Mouse (Mus musculus) embryonic facial prominence, embryonic 13.5 days (tissue): ENCODE measurements around the gene Aim2. TPM values are rescaled to one million over a fixed set of nuclear protein-coding genes. Genes with fewer than 3 reads are reported as not detected.
"Not testable (repeated sequence)": the region's sequence is repeated elsewhere in the genome, so short reads cannot be mapped to it uniquely, and the experiment has no call there.

Experiments
- ATAC-seq: fragments of 200-750 bp; cut with Nextera tagmentation; 2 replicates; pipeline ENCODE4 v1.8.0; 2017; ENCODE audit warnings: low read depth; ENCODE audit not compliant: insufficient number of reproducible peaks, insufficient read depth, low FRiP score, low TSS enrichment
- H3K27ac ChIP-seq: fragments of 300-500 bp; sonication (generic); 2 replicates; pipeline ENCODE4 v1.5.1; 2015; ENCODE audit warnings: moderate library complexity, mild to moderate bottlenecking, inconsistent platforms
- H3K27me3 ChIP-seq: fragments of 300-500 bp; sonication (generic); 2 replicates; pipeline ENCODE4 v1.6.1; 2015; ENCODE audit warnings: mild to moderate bottlenecking, inconsistent platforms
- H3K36me3 ChIP-seq: fragments of 300-500 bp; sonication (generic); 2 replicates; pipeline ENCODE4 v1.6.1; 2015; ENCODE audit warnings: mild to moderate bottlenecking, inconsistent platforms
- H3K4me1 ChIP-seq: fragments of 300-500 bp; sonication (generic); 2 replicates; pipeline ENCODE4 v1.6.1; 2015; ENCODE audit warnings: inconsistent platforms
- H3K4me2 ChIP-seq: fragments of 300-500 bp; sonication (generic); 2 replicates; pipeline ENCODE4 v1.6.1; 2015; ENCODE audit warnings: moderate library complexity, mild to moderate bottlenecking, inconsistent platforms
- H3K4me3 ChIP-seq: fragments of 300-500 bp; sonication (generic); 2 replicates; pipeline ENCODE4 v1.5.1; 2015; ENCODE audit warnings: mild to moderate bottlenecking, inconsistent platforms
- H3K9ac ChIP-seq: fragments of 300-500 bp; sonication (generic); 2 replicates; pipeline ENCODE4 v1.6.1; 2015; ENCODE audit warnings: mild to moderate bottlenecking, inconsistent platforms
- H3K9me3 ChIP-seq: fragments of 300-500 bp; sonication (generic); 2 replicates; pipeline ENCODE4 v1.6.1; 2016; ENCODE audit warnings: inconsistent platforms
- WGBS: fragments of 180-500 bp; shearing (Covaris S2); methylation state at CpG from one replicate; pipeline ENCODE4 v1.1.7; 2015; ENCODE audit warnings: mixed read lengths; 5-methylcytosine and 5-hydroxymethylcytosine counted together
- polyA plus RNA-seq: library from polyadenylated mRNA; unstranded; fragments of >200 nt; fragmentation: Nextera tagmentation; extraction: Ambion mirVana; gene quantifications from 2 replicates; pipeline ENCODE4 v1.2.1, GENCODE M21; 2015

Gene Aim2
- polyA plus RNA-seq, 1 experiment from 2014 or later = 3.1 TPM

GRCm38 (mm10) chr1:173490812-173491480 lies 140.3 kb downstream of the Aim2 start, which contains the start of gene Ifi206:
Gene Ifi206 (minus strand): TSS chr1:173491041.
- 74% methylated on average over 3 of the region's 3 CpGs for WGBS
- H3K4me2 ChIP-seq, H3K4me1 ChIP-seq, H3K4me3 ChIP-seq, H3K9me3 ChIP-seq, H3K27ac ChIP-seq, H3K9ac ChIP-seq, ATAC-seq, H3K27me3 ChIP-seq, H3K36me3 ChIP-seq: not testable (repeated sequence)

- ATAC-seq, H3K9ac ChIP-seq, H3K4me1 ChIP-seq, H3K36me3 ChIP-seq, H3K9me3 ChIP-seq, H3K4me2 ChIP-seq, H3K4me3 ChIP-seq, H3K27me3 ChIP-seq, H3K27ac ChIP-seq: not testable (repeated sequence)
Measured at GRCm38 (mm10) chr1:173491483-173491882, 140.8 kb downstream of the Aim2 start.

- not testable (repeated sequence) for H3K4me3 ChIP-seq, H3K36me3 ChIP-seq, H3K27ac ChIP-seq, H3K9me3 ChIP-seq, H3K4me2 ChIP-seq, ATAC-seq, H3K27me3 ChIP-seq, H3K9ac ChIP-seq, H3K4me1 ChIP-seq
- 93% methylated on average over 2 of the region's 2 CpGs for WGBS
Measured at GRCm38 (mm10) chr1:173510595-173510994, 159.9 kb downstream of the Aim2 start.

Other genes with a start within 250 kb of the Aim2 start
- gene Olfr1408, start 213.5 kb upstream of the Aim2 start, polyA plus RNA-seq = not detected in 2 replicates
- not detected in 2 replicates for gene Olfr1406, start 160.2 kb upstream of the Aim2 start, polyA plus RNA-seq
- not detected in 2 replicates for gene Olfr218, start 153.1 kb upstream of the Aim2 start, polyA plus RNA-seq
- gene Olfr1404, start 138.5 kb upstream of the Aim2 start, polyA plus RNA-seq = 0.15 TPM in 1 of 2 replicates, not detected in the other
- gene Fcer1a, start 123.7 kb upstream of the Aim2 start, polyA plus RNA-seq = not detected in 2 replicates
- gene Olfr418, start 84.9 kb upstream of the Aim2 start, polyA plus RNA-seq = not detected in 2 replicates
- gene Mptx2, start 73.1 kb upstream of the Aim2 start, polyA plus RNA-seq = not detected in 2 replicates
- gene Ackr1, start 17.1 kb upstream of the Aim2 start, polyA plus RNA-seq = 2.6 and 4.0 TPM in 2 replicates
- 5.2 and 6.1 TPM in 2 replicates for gene Cadm3, start 16.8 kb downstream of the Aim2 start, polyA plus RNA-seq
- gene Ifi206, start 140.2 kb downstream of the Aim2 start, polyA plus RNA-seq = not detected in 2 replicates
- not detected in 2 replicates for gene Ifi214, start 185.1 kb downstream of the Aim2 start, polyA plus RNA-seq
- not detected in 2 replicates for gene Ifi213, start 248.4 kb downstream of the Aim2 start, polyA plus RNA-seq